Mouse (Mus musculus) ES-Bruce4 (cell line): ENCODE data around the gene Mrpl34.

ENCODE experiments used
- CTCF ChIP-seq: IDR thresholded peaks from one replicate; pipeline ENCODE4 v1.8.1; 2011; ENCODE audit warnings: low read depth, low read length
- EP300 ChIP-seq: IDR thresholded peaks from 2 replicates; pipeline ENCODE4 v1.6.1; 2011; ENCODE audit warnings: low read depth, low read length; ENCODE audit not compliant: insufficient read depth

- TF ChIP-seq CTCF (no peak), EP300 (no peak)
Measured at GRCm38 (mm10) chr8:71504349-71504748, 39.6 kb downstream of the Mrpl34 start.
